Mouse (Mus musculus) midbrain, embryonic 16.5 days (tissue): ENCODE results near the gene Nnat. TPM values are rescaled to one million over a fixed set of nuclear protein-coding genes. Genes with fewer than 3 reads are reported as not detected.
"Not testable (repeated sequence)": the region's sequence is repeated elsewhere in the genome, so short reads cannot be mapped to it uniquely, and the experiment has no call there.

Experiments
- ATAC-seq: fragments of 200-750 bp; cut with Nextera tagmentation; 2 replicates; pipeline ENCODE4 v1.8.0; 2017; ENCODE audit warnings: moderate TSS enrichment
- H3K27ac ChIP-seq: fragments of 300-500 bp; sonication (generic); 2 replicates; pipeline ENCODE4 v1.5.1; 2014; ENCODE audit warnings: mild to moderate bottlenecking, low read length, mixed read lengths
- H3K27me3 ChIP-seq: fragments of 300-500 bp; sonication (generic); 2 replicates; pipeline ENCODE4 v1.6.1; 2014; ENCODE audit warnings: low read depth, low read length, mixed read lengths; ENCODE audit not compliant: control insufficient read depth, insufficient read depth
- H3K36me3 ChIP-seq: fragments of 300-500 bp; sonication (generic); 2 replicates; pipeline ENCODE4 v1.6.1; 2014; ENCODE audit warnings: mild to moderate bottlenecking, low read length, moderate library complexity, mixed read lengths; ENCODE audit not compliant: control insufficient read depth, insufficient read depth
- H3K4me1 ChIP-seq: fragments of 300-500 bp; sonication (generic); 2 replicates; pipeline ENCODE4 v1.6.1; 2014; ENCODE audit warnings: mild to moderate bottlenecking, low read length, mixed read lengths; ENCODE audit not compliant: control insufficient read depth, insufficient read depth
- H3K4me2 ChIP-seq: fragments of 300-500 bp; sonication (generic); 2 replicates; pipeline ENCODE4 v1.6.1; 2014; ENCODE audit warnings: mild to moderate bottlenecking, low read length, mixed read lengths
- H3K4me3 ChIP-seq: fragments of 300-500 bp; sonication (generic); 2 replicates; pipeline ENCODE4 v1.5.1; 2014; ENCODE audit warnings: low read depth, mild to moderate bottlenecking, low read length, moderate library complexity, mixed read lengths
- H3K9ac ChIP-seq: fragments of 300-500 bp; sonication (generic); 2 replicates; pipeline ENCODE4 v1.6.1; 2014; ENCODE audit warnings: low read depth, low read length, mixed read lengths
- H3K9me3 ChIP-seq: fragments of 300-500 bp; sonication (generic); replicated peaks from 2 replicates; pipeline ENCODE4 v1.6.1; 2014; ENCODE audit warnings: mild to moderate bottlenecking, low read length, mixed read lengths; ENCODE audit not compliant: control insufficient read depth, poor library complexity, severe bottlenecking
- WGBS: fragments of 180-500 bp; shearing (Covaris S2); extraction: QIAGEN DNeasy Blood & Tissue Kit; methylation state at CpG from one replicate; pipeline ENCODE4 v1.1.7; 2014; 5-methylcytosine and 5-hydroxymethylcytosine counted together
- polyA plus RNA-seq: library from polyadenylated mRNA; unstranded; fragments of >200 nt; fragmentation: Nextera tagmentation; extraction: Ambion mirVana; gene quantifications from 2 replicates; pipeline ENCODE4 v1.2.1, GENCODE M21; 2015

Gene Nnat
- polyA plus RNA-seq, 1 experiment from 2014 or later: 9,243 TPM

DNA sequence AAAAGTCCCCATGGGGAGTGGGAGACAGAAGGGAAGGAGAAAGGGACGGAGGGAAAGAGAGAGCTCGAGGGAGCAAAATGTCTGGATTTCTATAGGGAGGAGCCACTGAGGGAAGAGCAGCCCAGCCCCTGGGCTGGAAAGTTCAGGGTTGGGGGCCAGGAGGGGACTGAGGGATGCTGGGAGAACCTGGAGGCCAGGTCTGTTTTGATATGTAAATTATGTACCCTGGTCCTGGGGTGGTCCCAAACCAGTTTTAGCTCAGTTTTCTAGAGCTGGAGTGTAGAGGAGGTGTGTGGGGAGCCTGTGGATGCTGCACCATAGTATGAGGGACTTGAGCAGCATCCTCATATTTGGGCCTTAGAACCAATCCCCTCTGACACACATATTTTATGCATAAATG lies 9.0 kb downstream of the Nnat start:
- Histone ChIP-seq H3K4me1 (peaks cover 21% of the 10 kb centered on the region), H3K4me3 (no peak overlapping the region), H3K9ac (no peak overlapping the region), H3K36me3 (no peaks in the 10 kb centered on the region), H3K9me3 (no peaks in the 10 kb centered on the region), H3K4me2 (no peak overlapping the region), H3K27ac (no peak overlapping the region), H3K27me3 (no peaks in the 10 kb centered on the region)
- no peak for ATAC-seq
- WGBS: 20% methylated on average over 2 of the region's 2 CpGs

DNA sequence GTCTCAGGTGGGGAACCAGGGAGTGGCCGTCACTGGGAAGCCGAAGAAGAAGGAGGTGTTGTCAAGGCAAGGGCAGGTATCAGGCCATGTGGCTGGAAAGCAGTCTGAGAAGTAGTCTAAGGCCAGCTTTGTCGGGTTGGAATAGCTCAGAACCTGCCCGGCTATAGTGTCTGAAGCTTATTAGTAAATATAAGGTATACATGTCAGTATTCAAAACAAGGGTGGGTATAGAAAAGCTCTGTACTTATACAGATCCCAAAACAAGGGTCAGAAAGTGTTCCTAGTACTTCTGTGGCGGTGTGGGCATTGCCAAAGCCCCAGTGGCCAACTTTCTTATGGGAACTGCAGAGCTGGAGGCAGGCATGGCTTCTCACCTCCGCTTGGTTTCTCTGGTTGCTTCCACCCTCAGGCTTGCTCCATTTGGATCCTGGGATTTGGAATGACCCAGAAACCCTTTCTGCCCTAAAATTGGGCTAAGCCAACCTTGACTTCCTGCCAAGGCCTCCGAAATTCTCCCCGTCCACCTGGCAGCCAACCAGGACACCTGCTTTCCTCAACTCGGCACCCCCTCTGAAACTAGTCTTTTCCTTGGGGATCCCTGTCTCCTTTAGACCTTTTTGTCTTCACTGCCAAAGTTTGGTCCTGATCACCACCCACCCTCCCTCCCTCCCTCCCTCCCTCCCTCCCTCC lies 10.1 kb downstream of the Nnat start:
- H3K4me3 ChIP-seq: no peak overlapping the region
- H3K27me3 ChIP-seq: no peaks in the 10 kb centered on the region
- 71% methylated on average over 9 of the region's 9 CpGs for WGBS
- no peak overlapping the region for H3K27ac ChIP-seq
- no peaks in the 10 kb centered on the region for H3K9me3 ChIP-seq
- ATAC-seq: no peak
- H3K4me1 ChIP-seq: peaks cover 11% of the 10 kb centered on the region
- no peak overlapping the region for H3K9ac ChIP-seq
- H3K36me3 ChIP-seq: no peaks in the 10 kb centered on the region
- no peak overlapping the region for H3K4me2 ChIP-seq

- no peak within 1 kb of the TSS for H3K9ac ChIP-seq
- H3K4me1 ChIP-seq: peaks cover 7% of the 10 kb centered on the region
- H3K36me3 ChIP-seq: no peaks in the 10 kb centered on the region
- WGBS: 12% methylated on average over 6 of the region's 6 CpGs
- peak; percentile 33; the same call in 1 of the 2 replicates for ATAC-seq
- H3K4me3 ChIP-seq: no peak within 1 kb of the TSS
- H3K4me2 ChIP-seq: no peak within 1 kb of the TSS
- no peaks in the 10 kb centered on the region for H3K27me3 ChIP-seq
- no peaks in the 10 kb centered on the region for H3K9me3 ChIP-seq
- H3K27ac ChIP-seq: no peak within 1 kb of the TSS
These were observed 11.4 kb downstream of the Nnat start, which contains the start of gene Blcap for GRCm38 (mm10) chr2:157571224-157571832. Gene Blcap (minus strand): TSS chr2:157571274.

GRCm38 (mm10) chr2:157572786-157573185 lies 12.9 kb downstream of the Nnat start:
- H3K27me3 ChIP-seq: no peaks in the 10 kb centered on the region
- H3K27ac ChIP-seq: no peak overlapping the region
- no peaks in the 10 kb centered on the region for H3K36me3 ChIP-seq
- no peak for ATAC-seq
- no peaks in the 10 kb centered on the region for H3K4me1 ChIP-seq
- no peaks in the 10 kb centered on the region for H3K9me3 ChIP-seq
- H3K9ac ChIP-seq: no peak overlapping the region
- WGBS: 76% methylated on average over 2 of the region's 2 CpGs
- no peak overlapping the region for H3K4me3 ChIP-seq
- H3K4me2 ChIP-seq: no peak overlapping the region

DNA sequence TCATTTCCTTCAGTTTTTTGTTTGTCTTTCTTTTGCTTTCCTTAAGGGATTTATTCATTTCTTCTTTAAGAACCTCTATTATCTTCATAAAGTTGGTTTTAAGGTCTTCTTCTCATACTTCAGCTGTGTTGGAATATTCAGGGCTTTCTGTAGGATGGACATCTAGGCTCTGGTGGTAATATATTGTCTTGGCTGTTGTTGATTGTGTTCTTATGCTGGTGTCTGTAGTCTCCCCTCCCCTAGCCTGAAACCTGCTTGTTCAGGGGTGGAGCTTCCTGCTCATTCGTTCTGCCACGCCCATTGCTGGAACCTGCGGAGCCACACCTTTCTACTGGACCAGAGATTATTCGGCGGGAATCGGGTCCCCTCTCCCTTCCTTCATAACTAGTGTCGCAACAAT lies 25.5 kb downstream of the Nnat start:
- not testable (repeated sequence) for H3K27ac ChIP-seq, ATAC-seq, H3K9ac ChIP-seq, H3K36me3 ChIP-seq, H3K27me3 ChIP-seq, H3K4me3 ChIP-seq, H3K4me2 ChIP-seq, H3K9me3 ChIP-seq, H3K4me1 ChIP-seq
- WGBS: 19% methylated on average over 7 of the region's 7 CpGs

DNA sequence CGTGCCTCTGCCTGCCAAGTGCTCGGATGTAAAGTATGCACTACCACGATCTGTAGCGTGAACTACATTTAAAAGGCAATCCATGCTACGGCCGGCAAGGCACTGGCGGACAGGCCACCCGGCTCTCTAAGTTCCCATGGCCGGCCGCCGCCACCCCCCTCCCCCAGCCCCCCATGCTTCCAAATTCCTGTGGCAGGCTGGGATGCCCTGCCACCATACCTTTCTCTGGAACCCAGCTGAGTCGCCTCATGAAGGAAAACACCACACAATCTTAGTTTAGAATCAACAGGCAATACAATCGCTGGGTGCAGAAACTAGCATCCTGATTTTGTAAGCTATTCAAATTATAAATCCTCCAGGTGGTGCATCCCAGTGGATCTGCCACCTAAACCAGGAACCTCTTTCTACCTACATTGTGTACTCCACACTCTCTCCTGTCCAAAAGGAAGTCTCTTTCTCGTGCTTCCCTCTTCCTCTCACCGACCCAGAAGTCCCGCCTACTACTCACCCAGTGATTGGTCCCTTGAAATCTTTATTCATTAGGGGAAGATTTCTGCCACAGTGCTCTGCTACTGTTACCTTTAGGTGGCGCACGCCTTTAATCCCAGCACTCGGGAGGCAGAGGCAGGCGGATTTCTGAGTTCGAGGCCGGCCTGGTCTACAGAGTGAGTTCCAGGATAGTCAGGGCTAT lies 37.1 kb downstream of the Nnat start:
- ATAC-seq: no peak
- Histone ChIP-seq H3K4me2 (no peak overlapping the region), H3K9ac (no peak overlapping the region), H3K36me3 (no peaks in the 10 kb centered on the region), H3K9me3 (no peaks in the 10 kb centered on the region), H3K27me3 (no peaks in the 10 kb centered on the region), H3K4me3 (no peak overlapping the region), H3K4me1 (no peaks in the 10 kb centered on the region), H3K27ac (no peak overlapping the region)
- 68% methylated on average over 22 of the region's 22 CpGs for WGBS

DNA sequence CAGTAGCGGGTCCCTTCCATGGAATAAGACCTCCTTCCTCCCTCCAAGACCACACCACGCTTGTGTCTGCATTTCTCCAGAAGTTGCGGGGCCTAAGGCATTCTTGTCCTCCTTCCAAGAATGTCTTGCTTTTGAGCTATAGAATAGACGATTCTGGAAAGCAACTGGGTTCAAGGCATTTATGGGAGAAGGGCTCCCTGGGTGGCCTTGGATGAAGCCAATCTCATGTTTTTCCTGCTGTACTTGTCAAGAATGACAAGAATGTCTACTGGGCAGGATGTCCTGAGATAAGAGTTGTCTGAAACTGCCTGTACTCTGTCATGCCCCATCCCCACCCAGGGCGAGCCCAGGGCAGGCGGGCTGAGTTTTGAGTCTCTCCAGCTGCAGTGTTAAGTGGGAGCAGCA lies 41.6 kb downstream of the Nnat start:
- 88% methylated on average over 6 of the region's 6 CpGs for WGBS
- no peak for ATAC-seq
- H3K4me2 ChIP-seq: no peak overlapping the region

GRCm38 (mm10) chr2:157605025-157605675 lies 45.3 kb downstream of the Nnat start:
- H3K4me1 ChIP-seq: peaks cover 17% of the 10 kb centered on the region
- H3K4me2 ChIP-seq: no peak overlapping the region
- no peaks in the 10 kb centered on the region for H3K9me3 ChIP-seq
- no peak overlapping the region; the same call in 1 of the 2 replicates for H3K27ac ChIP-seq
- no peaks in the 10 kb centered on the region for H3K27me3 ChIP-seq
- H3K9ac ChIP-seq: 0 out of 2 replicates have a peak overlapping the region, but pooled peaks have one; percentile 20
- H3K4me3 ChIP-seq: no peak overlapping the region
- WGBS: 6% methylated on average over 18 of the region's 18 CpGs
- ATAC-seq: peak; percentile 68; the same call in 1 of the 2 replicates
- H3K36me3 ChIP-seq: no peaks in the 10 kb centered on the region

More for the DNA sequence above, 41.6 kb downstream of the Nnat start:
- no peaks in the 10 kb centered on the region for H3K9me3 ChIP-seq
- H3K27ac ChIP-seq: no peak overlapping the region
- H3K9ac ChIP-seq: no peak overlapping the region
- no peaks in the 10 kb centered on the region for H3K27me3 ChIP-seq
- H3K4me3 ChIP-seq: no peak overlapping the region
- H3K4me1 ChIP-seq: peaks cover 6% of the 10 kb centered on the region
- no peaks in the 10 kb centered on the region for H3K36me3 ChIP-seq
